Mouse (Mus musculus): ENCODE results near the gene Csmd2. TPM values are rescaled to one million over a fixed set of nuclear protein-coding genes. Genes with fewer than 3 reads are reported as not detected.

Gene Csmd2
- polyA plus RNA-seq, 1 experiment from 2014 or later = 0.03 TPM

- 78% methylated on average over 8 of the region's 8 CpGs for WGBS
Observed at GRCm38 (mm10) chr4:128123281-128123680, 135.6 kb downstream of the Csmd2 start.

GRCm38 (mm10) chr4:128124738-128125137, 137.1 kb downstream of the Csmd2 start:
- no peak overlapping the region for H3K27ac ChIP-seq (ENCODE audit: low read depth, low read length)
- no peak overlapping the region for H3K9ac ChIP-seq (ENCODE audit: low read depth, low read length)
- 77% methylated on average over 4 of the region's 4 CpGs for WGBS
- no peaks in the 10 kb centered on the region for H3K36me3 ChIP-seq (ENCODE audit: control insufficient read depth, insufficient read depth, low read length)
- H3K4me1 ChIP-seq (replicated peaks; ENCODE audit: control insufficient read depth, insufficient read depth, low read length) = no peaks in the 10 kb centered on the region
- H3K4me2 ChIP-seq = no peak overlapping the region
- ATAC-seq (replicated peaks; ENCODE audit: low FRiP score) = no peak
- H3K4me3 ChIP-seq (ENCODE audit: low read depth, low read length) = no peak overlapping the region
- no peak for DNase-seq (ENCODE audit: low spot score)
- H3K9me3 ChIP-seq (ENCODE audit: control insufficient read depth, low read length) = no peaks in the 10 kb centered on the region
- no peaks in the 10 kb centered on the region for H3K27me3 ChIP-seq (replicated peaks; ENCODE audit: control insufficient read depth, insufficient read depth, low read length)

More at GRCm38 (mm10) chr4:128123281-128123680, 135.6 kb downstream of the Csmd2 start:
- H3K36me3 ChIP-seq (ENCODE audit: control insufficient read depth, insufficient read depth, low read length) = no peaks in the 10 kb centered on the region
- H3K4me3 ChIP-seq (ENCODE audit: low read depth, low read length) = no peak overlapping the region
- no peaks in the 10 kb centered on the region for H3K27me3 ChIP-seq (replicated peaks; ENCODE audit: control insufficient read depth, insufficient read depth, low read length)
- DNase-seq (ENCODE audit: low spot score) (no peak), ATAC-seq (replicated peaks; ENCODE audit: low FRiP score) (no peak)
- no peak overlapping the region for H3K27ac ChIP-seq (ENCODE audit: low read depth, low read length)
- no peaks in the 10 kb centered on the region for H3K9me3 ChIP-seq (ENCODE audit: control insufficient read depth, low read length)
- H3K4me1 ChIP-seq (replicated peaks; ENCODE audit: control insufficient read depth, insufficient read depth, low read length) = no peaks in the 10 kb centered on the region
- H3K9ac ChIP-seq (ENCODE audit: low read depth, low read length) = no peak overlapping the region
- H3K4me2 ChIP-seq = no peak overlapping the region

- H3K27me3 ChIP-seq (replicated peaks; ENCODE audit: control insufficient read depth, insufficient read depth, low read length) = no peaks in the 10 kb centered on the region
- ATAC-seq (replicated peaks; ENCODE audit: low FRiP score) = no peak
- DNase-seq (ENCODE audit: low spot score) = no peak
- WGBS = 73% methylated on average over 6 of the region's 6 CpGs
- H3K4me1 ChIP-seq (replicated peaks; ENCODE audit: control insufficient read depth, insufficient read depth, low read length) = no peaks in the 10 kb centered on the region
- no peak overlapping the region for H3K4me3 ChIP-seq (ENCODE audit: low read depth, low read length)
- no peak overlapping the region for H3K4me2 ChIP-seq
- H3K36me3 ChIP-seq (ENCODE audit: control insufficient read depth, insufficient read depth, low read length) = no peaks in the 10 kb centered on the region
- H3K9me3 ChIP-seq (ENCODE audit: control insufficient read depth, low read length) = no peaks in the 10 kb centered on the region
- H3K9ac ChIP-seq (ENCODE audit: low read depth, low read length) = no peak overlapping the region
- no peak overlapping the region for H3K27ac ChIP-seq (ENCODE audit: low read depth, low read length)
Observed at GRCm38 (mm10) chr4:128128546-128128945, 140.9 kb downstream of the Csmd2 start.

GRCm38 (mm10) chr4:128130611-128131142, 143.0 kb downstream of the Csmd2 start:
- Histone ChIP-seq H3K4me3 (ENCODE audit: low read depth, low read length) (no peak overlapping the region), H3K4me2 (no peak overlapping the region), H3K4me1 (replicated peaks; ENCODE audit: control insufficient read depth, insufficient read depth, low read length) (no peaks in the 10 kb centered on the region), H3K9ac (ENCODE audit: low read depth, low read length) (no peak overlapping the region), H3K9me3 (ENCODE audit: control insufficient read depth, low read length) (peaks cover 1% of the 10 kb centered on the region; the same call in 1 of the 2 replicates), H3K27me3 (replicated peaks; ENCODE audit: control insufficient read depth, insufficient read depth, low read length) (no peaks in the 10 kb centered on the region), H3K36me3 (ENCODE audit: control insufficient read depth, insufficient read depth, low read length) (no peaks in the 10 kb centered on the region), H3K27ac (ENCODE audit: low read depth, low read length) (no peak overlapping the region)
- no peak for DNase-seq (ENCODE audit: low spot score)
- WGBS = 68% methylated on average over 4 of the region's 4 CpGs
- ATAC-seq (replicated peaks; ENCODE audit: low FRiP score) = no peak

GRCm38 (mm10) chr4:128131666-128132065, 144.0 kb downstream of the Csmd2 start:
- H3K4me2 ChIP-seq = no peak overlapping the region
- WGBS = 91% methylated on average over 4 of the region's 4 CpGs
- H3K9ac ChIP-seq (ENCODE audit: low read depth, low read length) = no peak overlapping the region
- DNase-seq (ENCODE audit: low spot score) (no peak), ATAC-seq (replicated peaks; ENCODE audit: low FRiP score) (no peak)
- H3K4me1 ChIP-seq (replicated peaks; ENCODE audit: control insufficient read depth, insufficient read depth, low read length) = no peaks in the 10 kb centered on the region
- H3K9me3 ChIP-seq (ENCODE audit: control insufficient read depth, low read length) = peaks cover 2% of the 10 kb centered on the region; the same call in 1 of the 2 replicates
- no peaks in the 10 kb centered on the region for H3K27me3 ChIP-seq (replicated peaks; ENCODE audit: control insufficient read depth, insufficient read depth, low read length)
- no peak overlapping the region for H3K4me3 ChIP-seq (ENCODE audit: low read depth, low read length)
- no peaks in the 10 kb centered on the region for H3K36me3 ChIP-seq (ENCODE audit: control insufficient read depth, insufficient read depth, low read length)
- H3K27ac ChIP-seq (ENCODE audit: low read depth, low read length) = no peak overlapping the region

GRCm38 (mm10) chr4:128132876-128133646, 145.4 kb downstream of the Csmd2 start:
- no peak for ATAC-seq (replicated peaks; ENCODE audit: low FRiP score)
- no peak for DNase-seq (ENCODE audit: low spot score)
- Histone ChIP-seq H3K9me3 (ENCODE audit: control insufficient read depth, low read length) (peaks cover 2% of the 10 kb centered on the region; the same call in 1 of the 2 replicates), H3K4me3 (ENCODE audit: low read depth, low read length) (no peak overlapping the region), H3K9ac (ENCODE audit: low read depth, low read length) (no peak overlapping the region), H3K27me3 (replicated peaks; ENCODE audit: control insufficient read depth, insufficient read depth, low read length) (no peaks in the 10 kb centered on the region), H3K27ac (ENCODE audit: low read depth, low read length) (no peak overlapping the region), H3K4me1 (replicated peaks; ENCODE audit: control insufficient read depth, insufficient read depth, low read length) (no peaks in the 10 kb centered on the region), H3K4me2 (no peak overlapping the region), H3K36me3 (ENCODE audit: control insufficient read depth, insufficient read depth, low read length) (no peaks in the 10 kb centered on the region)
- 74% methylated on average over 11 of the region's 11 CpGs for WGBS

- H3K27me3 ChIP-seq (replicated peaks; ENCODE audit: control insufficient read depth, insufficient read depth, low read length) = no peaks in the 10 kb centered on the region
- H3K9ac ChIP-seq (ENCODE audit: low read depth, low read length) = no peak overlapping the region
- no peak overlapping the region for H3K4me3 ChIP-seq (ENCODE audit: low read depth, low read length)
- no peak for ATAC-seq (replicated peaks; ENCODE audit: low FRiP score)
- H3K36me3 ChIP-seq (ENCODE audit: control insufficient read depth, insufficient read depth, low read length) = no peaks in the 10 kb centered on the region
- no peak for DNase-seq (ENCODE audit: low spot score)
- 77% methylated on average over 11 of the region's 11 CpGs for WGBS
- no peak overlapping the region for H3K27ac ChIP-seq (ENCODE audit: low read depth, low read length)
- H3K4me1 ChIP-seq (replicated peaks; ENCODE audit: control insufficient read depth, insufficient read depth, low read length) = no peaks in the 10 kb centered on the region
- H3K9me3 ChIP-seq (ENCODE audit: control insufficient read depth, low read length) = peaks cover 2% of the 10 kb centered on the region; the same call in 1 of the 2 replicates
- H3K4me2 ChIP-seq = no peak overlapping the region
Observed at GRCm38 (mm10) chr4:128134348-128134994, 146.8 kb downstream of the Csmd2 start.

- no peak overlapping the region for H3K4me2 ChIP-seq
- H3K36me3 ChIP-seq (ENCODE audit: control insufficient read depth, insufficient read depth, low read length) = no peaks in the 10 kb centered on the region
- H3K9me3 ChIP-seq (ENCODE audit: control insufficient read depth, low read length) = peaks cover 2% of the 10 kb centered on the region; the same call in 1 of the 2 replicates
- no peak overlapping the region for H3K9ac ChIP-seq (ENCODE audit: low read depth, low read length)
- ATAC-seq (replicated peaks; ENCODE audit: low FRiP score) (no peak), DNase-seq (ENCODE audit: low spot score) (no peak)
- H3K4me1 ChIP-seq (replicated peaks; ENCODE audit: control insufficient read depth, insufficient read depth, low read length) = no peaks in the 10 kb centered on the region
- WGBS = 77% methylated on average over 12 of the region's 12 CpGs
- no peaks in the 10 kb centered on the region for H3K27me3 ChIP-seq (replicated peaks; ENCODE audit: control insufficient read depth, insufficient read depth, low read length)
- H3K4me3 ChIP-seq (ENCODE audit: low read depth, low read length) = no peak overlapping the region
- H3K27ac ChIP-seq (ENCODE audit: low read depth, low read length) = no peak overlapping the region
Observed at GRCm38 (mm10) chr4:128135014-128135622, 147.5 kb downstream of the Csmd2 start.

All from liver, embryonic 11.5 days (tissue).